Mouse (Mus musculus) frontal cortex, adult 2 months (tissue): ENCODE results near the gene Glo1. TPM values are rescaled to one million over a fixed set of nuclear protein-coding genes. Genes with fewer than 3 reads are reported as not detected.

Experiments used
- DNase-seq, 2 experiments: peaks; one replicate each; pipeline ENCODE4 v3.0.0; 2022; ENCODE audit warnings: low spot score in 1 of 2; ENCODE audit errors: extremely low spot score in 1 of 2
- polyA plus RNA-seq: library from polyadenylated mRNA; depleted of rRNA; stranded (reverse); fragments of >200 nt; gene quantifications from 2 replicates; pipeline ENCODE4 v1.2.3, GENCODE M21; 2012; rRNA removed

Gene Glo1
- polyA plus RNA-seq, 1 experiment = 123 TPM

GRCm38 (mm10) chr17:30549899-30550773 lies 76.5 kb downstream of the Glo1 start:
- DNase-seq = peak in 1 of 2 experiments; percentile 60

GRCm38 (mm10) chr17:30539098-30539497 lies 87.6 kb downstream of the Glo1 start:
- peak in 1 of 2 experiments; percentile 52 for DNase-seq

- no peak for DNase-seq
Measured at GRCm38 (mm10) chr17:30536651-30537050, 90.0 kb downstream of the Glo1 start.

Other genes with a start within 250 kb of the Glo1 start
- gene Btbd9, start 50.4 kb downstream of the Glo1 start, polyA plus RNA-seq = 39.7 and 41.6 TPM in 2 replicates
- gene Dnah8, start 2.5 kb downstream of the Glo1 start, polyA plus RNA-seq = 1.0 and 1.1 TPM in 2 replicates